Mouse (Mus musculus) heart, postnatal 4 days (tissue): ENCODE measurements around the gene Axdnd1. TPM values are rescaled to one million over a fixed set of nuclear protein-coding genes. Genes with fewer than 3 reads are reported as not detected.
"Not testable (repeated sequence)": the region's sequence is repeated elsewhere in the genome, so short reads cannot be mapped to it uniquely, and the experiment has no call there.

Experiments used
- DNase-seq: peaks from one replicate; pipeline ENCODE4 v3.0.0; 2021
- total RNA-seq, 2 experiments: library from RNA; stranded (reverse); gene quantifications; 2 replicates each; pipeline ENCODE4 v1.2.3; 2021

Axdnd1 gene
- total RNA-seq, 2 experiments from 2014 or later: 0.12 TPM; not detected in 1

- DNase-seq: no peak
Measured at GRCm38 (mm10) chr1:156437016-156437708, 16.2 kb upstream of the Axdnd1 start.

GRCm38 (mm10) chr1:156433497-156433896 is 12.5 kb upstream of the Axdnd1 start:
- no peak for DNase-seq

DNA sequence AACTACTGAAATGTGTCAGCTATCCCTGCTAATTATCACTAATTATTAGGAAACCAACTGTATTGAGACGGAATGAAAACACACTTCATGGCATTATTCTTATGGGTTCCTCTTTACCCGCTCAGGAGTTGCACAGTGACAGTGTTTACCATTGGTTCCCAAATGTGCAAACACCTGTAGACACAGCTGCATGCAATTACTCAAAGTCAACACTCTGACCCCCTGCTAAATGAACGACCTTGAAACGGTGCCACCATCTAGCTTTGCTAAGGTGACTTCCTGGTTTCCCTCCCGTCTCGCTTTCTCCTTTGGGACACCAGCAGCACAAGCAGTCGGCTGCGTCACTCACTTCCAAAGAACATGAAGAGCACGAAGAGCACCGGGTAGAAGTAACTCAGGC is 11.5 kb upstream of the Axdnd1 start:
- no peak for DNase-seq

GRCm38 (mm10) chr1:156428434-156428833 is 7.5 kb upstream of the Axdnd1 start:
- DNase-seq: no peak

DNA sequence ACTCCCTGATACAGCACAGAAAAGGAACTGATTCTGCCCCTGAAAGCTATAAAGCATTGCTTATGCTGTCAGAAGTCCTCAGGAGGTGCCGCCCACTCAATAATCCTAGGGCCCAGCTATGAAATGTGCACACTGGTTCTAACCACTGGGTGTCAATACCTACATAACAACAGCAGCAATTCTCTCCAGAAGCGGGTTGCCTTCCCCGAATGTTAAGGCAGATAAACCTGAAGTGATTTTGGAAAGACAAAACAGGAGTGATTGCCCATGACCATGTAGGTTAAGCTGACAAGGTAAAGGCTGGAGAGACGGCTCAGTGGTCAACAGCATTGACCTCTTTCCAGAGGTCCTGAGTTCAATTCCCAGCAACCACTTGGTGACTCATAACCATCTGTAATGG is 4.8 kb upstream of the Axdnd1 start:
- no peak for DNase-seq

- DNase-seq: no peak
Measured at GRCm38 (mm10) chr1:156424054-156424453, 3.1 kb upstream of the Axdnd1 start.

- DNase-seq: no peak
Measured at GRCm38 (mm10) chr1:156423493-156423892, 2.5 kb upstream of the Axdnd1 start.

DNA sequence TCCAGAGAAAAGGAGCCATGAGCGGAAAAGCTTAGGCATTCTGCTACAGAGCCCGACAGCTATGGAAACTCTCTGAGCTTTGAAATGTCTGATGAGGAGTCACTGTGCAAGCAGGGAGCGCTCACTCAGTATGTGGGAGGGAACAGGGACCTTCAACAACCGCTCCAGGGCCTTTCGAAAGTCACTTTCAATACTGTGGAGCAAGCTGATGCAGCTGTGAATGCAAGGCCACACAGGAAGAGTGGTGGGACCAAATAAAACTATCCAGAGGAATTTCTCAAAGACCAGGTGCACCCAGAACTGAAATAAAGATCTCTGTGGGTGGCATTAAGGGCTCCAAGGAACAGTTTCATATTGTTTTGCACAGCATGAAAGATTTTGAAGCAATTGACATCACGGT is 1.9 kb upstream of the Axdnd1 start:
- no peak for DNase-seq

DNA sequence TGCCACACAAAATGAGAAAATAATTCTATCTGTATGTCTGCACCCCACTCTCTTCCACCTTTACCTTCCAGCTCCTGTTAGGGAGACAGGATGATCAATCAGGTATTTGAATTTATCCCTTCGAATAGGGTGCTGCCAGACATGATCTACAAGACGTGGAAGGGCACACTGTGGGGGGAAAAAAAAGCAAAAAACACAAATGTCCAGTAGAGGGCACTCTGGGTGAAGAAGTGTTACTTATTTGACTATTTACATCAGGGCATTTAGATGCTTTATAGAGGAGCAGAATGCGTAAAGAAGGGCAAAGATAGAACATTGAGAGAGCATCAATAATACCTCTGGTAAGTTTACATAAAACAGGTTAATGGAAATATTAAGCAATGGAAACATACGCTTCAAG is 2.8 kb downstream of the Axdnd1 start:
- peak; percentile 53 for DNase-seq

GRCm38 (mm10) chr1:156408521-156408920 is 12.4 kb downstream of the Axdnd1 start:
- no peak for DNase-seq

DNA sequence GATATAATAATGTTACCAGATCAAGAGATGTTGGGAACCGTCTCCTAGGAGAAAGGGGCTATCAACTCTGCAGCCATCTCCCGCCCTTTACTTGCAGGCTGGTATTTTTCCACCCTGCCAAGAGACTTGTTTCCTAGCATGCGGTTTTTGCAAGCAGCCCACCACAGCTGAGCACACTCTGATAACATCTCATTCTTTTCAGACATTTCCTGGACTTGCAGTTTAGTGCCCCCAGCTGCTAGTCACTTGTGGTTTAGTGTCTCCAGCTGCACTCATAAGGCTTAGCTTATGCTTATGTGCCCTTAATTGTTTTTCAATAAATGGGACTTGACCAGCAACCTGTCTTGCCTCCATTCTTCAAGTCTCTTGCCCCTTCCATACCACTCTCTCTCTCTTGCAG is 13.0 kb downstream of the Axdnd1 start:
- DNase-seq: no peak

DNA sequence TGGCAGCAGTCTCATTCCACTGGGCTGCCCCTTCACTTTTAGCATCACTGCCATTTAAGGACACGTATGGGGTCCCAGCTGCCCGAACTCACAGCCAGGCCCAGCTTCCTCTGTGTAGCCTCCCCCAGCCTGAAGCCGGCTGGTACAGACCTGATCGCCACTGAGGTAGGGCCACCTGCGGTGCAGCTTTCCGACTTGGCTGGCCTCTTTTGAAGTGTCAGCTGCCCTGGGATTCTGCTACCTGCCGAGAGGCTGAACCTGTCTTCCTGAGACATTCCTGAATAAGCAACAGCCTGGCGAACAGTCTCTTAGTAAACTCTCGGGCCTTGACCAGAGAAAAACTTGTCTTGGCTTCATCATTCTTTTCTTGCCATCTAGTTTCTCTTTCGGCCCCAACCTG is 17.7 kb downstream of the Axdnd1 start:
- DNase-seq: no peak

DNA sequence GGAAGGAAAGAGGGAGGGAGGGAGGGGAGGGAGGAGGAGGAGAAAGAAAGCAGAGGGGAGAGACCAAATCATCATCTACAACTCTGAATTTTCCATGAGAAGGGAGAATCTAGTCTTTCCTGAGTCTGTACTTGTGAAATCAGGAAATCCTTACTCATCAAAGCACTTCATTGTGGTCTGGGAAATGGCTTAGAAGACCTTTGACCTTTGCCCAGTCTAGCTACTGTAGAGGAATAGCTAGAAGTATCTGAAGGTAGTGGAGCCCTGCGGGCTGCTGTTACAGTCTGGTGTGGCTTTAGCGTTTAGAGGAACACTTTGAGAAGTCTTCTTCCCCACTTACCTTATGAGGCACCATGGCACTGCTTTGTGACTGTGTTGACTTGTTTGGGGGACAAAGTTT is 18.5 kb downstream of the Axdnd1 start:
- DNase-seq: no peak

DNA sequence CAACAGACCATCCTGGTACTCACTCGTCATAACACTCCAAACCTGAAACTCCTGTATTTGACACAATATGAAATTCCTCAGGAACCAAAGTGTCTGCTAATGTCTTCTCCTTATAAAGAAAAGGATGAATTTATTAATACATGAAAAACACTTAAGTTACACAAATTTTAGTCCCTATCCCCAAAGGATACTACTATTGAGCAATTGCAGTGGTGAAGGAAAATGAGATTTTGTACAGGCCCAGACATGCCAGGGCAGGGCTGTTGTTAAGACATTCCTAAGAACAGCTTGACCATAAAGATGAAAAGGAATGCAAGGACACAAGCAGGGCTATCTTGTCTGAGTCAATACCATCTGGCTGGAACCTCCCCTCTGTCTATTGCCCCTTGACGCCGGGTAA is 20.8 kb downstream of the Axdnd1 start:
- DNase-seq: not testable (repeated sequence)

DNA sequence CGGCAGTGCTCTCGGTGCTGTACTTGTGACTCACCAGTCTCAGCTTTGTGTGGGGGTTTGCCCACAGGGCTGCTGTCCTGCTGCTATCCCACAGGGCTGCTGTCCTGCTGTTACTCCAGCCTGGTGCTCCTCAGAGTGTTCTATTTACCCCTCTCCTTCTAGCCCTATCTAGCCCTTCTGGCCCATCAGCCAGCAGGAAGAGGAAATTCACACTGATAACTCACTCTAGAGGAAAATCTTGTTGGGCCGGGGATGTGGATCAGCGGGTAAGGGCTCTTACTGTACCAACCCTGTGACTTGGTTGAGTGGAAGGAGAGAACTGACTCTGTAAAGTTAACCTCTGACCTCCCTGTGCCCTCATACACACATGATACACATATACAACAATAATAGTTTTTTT is 27.8 kb downstream of the Axdnd1 start:
- no peak for DNase-seq

- no peak for DNase-seq
Measured at GRCm38 (mm10) chr1:156386880-156387279, 34.1 kb downstream of the Axdnd1 start.

- no peak for DNase-seq
Measured at GRCm38 (mm10) chr1:156386232-156386631, 34.7 kb downstream of the Axdnd1 start.

DNA sequence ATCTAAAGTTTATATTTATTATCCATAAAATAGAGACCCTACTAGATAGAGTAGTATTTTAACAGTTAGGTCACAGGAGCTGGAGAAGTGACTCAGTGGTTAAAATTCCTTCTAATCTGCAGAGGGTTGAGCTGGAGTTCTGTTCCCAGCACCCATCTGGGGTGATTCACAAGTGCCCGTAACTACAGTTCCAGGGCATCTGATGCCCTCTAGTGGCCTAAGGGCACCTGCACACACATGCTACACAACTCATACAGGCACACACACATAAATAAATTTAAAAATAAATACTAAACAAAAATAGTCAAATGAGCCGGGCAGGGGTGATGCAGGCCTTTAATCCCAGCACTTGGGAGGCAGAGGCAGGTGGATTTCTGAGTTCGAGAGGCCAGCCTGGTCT is 39.7 kb downstream of the Axdnd1 start:
- no peak for DNase-seq

GRCm38 (mm10) chr1:156365740-156366139 is 55.2 kb downstream of the Axdnd1 start, which contains the start of gene Gm2000:
Gm2000 (plus strand) TSS chr1:156366040.
- DNase-seq: no peak

DNA sequence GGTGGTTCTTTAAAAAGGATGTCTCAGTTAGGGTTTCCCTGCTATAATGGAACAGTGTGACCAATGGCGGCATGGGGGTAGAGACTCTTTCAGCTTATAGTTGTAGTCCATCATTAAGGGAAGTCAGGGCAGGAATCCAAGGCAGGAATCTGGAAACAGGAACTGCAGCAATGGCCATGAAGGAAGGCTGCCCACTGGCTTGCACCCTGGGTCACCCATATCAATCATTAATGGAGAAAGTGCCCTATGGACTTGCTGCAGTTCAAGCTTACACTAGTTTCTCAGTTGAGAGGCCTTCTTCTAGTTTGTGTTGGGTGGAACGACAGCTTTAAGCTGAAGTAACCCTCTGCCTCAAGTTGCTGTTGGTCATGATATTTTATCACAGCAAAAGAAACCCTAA is 68.5 kb downstream of the Axdnd1 start:
- no peak for DNase-seq

DNA sequence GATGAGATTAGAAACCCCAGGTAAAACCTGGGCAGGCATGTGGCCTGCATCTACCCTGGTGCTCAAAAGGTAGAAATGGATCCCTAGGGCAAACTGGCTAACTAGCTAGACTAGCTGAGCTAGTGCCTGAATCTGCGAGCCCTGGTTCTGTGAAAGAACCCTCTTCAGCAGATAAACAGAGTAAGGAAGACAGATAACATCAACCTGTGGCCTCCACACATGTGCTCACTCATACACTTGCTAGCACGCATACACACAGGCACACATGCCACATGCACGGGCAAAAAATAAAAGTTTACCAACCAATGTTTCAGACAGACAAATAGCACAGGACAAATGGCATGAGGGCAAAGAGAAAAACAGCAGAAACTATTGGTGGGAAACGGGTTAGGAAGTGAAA is 70.5 kb downstream of the Axdnd1 start:
- no peak for DNase-seq

GRCm38 (mm10) chr1:156349031-156349430 is 71.9 kb downstream of the Axdnd1 start:
- no peak for DNase-seq

DNA sequence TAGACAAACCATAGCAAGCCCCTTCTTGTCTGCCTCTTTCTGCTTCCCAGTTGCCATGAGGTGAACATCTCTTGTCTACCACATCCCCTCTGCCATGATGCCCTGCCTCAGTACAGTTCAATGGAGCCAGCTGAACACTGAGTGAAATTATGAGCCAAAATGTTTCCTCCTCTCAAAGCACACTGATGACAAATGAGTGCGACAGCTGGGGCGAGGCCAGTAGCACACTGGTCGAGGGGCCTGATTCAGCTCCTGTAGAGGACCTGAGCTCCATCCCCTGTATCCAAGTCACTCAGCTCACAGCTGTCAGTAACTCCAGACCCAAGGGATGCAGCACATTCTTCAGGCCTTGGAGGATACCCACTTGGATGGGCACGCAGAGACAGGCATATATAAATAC is 75.3 kb downstream of the Axdnd1 start:
- no peak for DNase-seq

DNA sequence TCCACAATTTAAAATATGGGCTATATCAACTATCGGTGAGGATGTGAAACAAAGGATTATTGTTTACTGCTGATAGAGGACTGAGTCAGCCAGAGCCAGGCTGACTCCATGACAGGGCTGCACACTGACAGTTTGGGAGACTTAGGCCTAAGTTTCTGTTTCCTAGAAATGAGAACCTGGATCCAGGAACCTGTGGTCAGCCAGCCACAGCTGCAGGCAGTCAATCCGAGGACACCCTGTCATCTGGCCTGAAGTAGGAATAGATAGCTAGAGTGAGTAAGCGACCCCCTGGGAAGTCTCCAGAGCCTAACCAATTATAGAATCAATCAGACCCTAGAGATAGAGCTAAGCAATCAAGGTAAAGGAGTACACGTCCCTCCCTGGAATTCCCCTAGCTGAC is 76.5 kb downstream of the Axdnd1 start:
- no peak for DNase-seq

GRCm38 (mm10) chr1:156340847-156341246 is 80.1 kb downstream of the Axdnd1 start:
- no peak for DNase-seq
